Mouse (Mus musculus) gastrocnemius, postnatal 10 days (tissue): Measurements from ENCODE around the gene Cers2. TPM values are rescaled to one million over a fixed set of nuclear protein-coding genes. Genes with fewer than 3 reads are reported as not detected.
A peak's percentile ranks its signal among the peaks of the same experiment; 100 is the strongest.

ENCODE experiments used
- DNase-seq: peaks from one replicate; pipeline ENCODE4 v3.0.0; 2021; ENCODE audit warnings: mixed read lengths
- total RNA-seq, 2 experiments: library from RNA; stranded (reverse); gene quantifications; 2 replicates each; pipeline ENCODE4 v1.2.3; 2021

Cers2 gene
- total RNA-seq, 2 experiments from 2014 or later = 42.6 to 51.9 TPM

DNA sequence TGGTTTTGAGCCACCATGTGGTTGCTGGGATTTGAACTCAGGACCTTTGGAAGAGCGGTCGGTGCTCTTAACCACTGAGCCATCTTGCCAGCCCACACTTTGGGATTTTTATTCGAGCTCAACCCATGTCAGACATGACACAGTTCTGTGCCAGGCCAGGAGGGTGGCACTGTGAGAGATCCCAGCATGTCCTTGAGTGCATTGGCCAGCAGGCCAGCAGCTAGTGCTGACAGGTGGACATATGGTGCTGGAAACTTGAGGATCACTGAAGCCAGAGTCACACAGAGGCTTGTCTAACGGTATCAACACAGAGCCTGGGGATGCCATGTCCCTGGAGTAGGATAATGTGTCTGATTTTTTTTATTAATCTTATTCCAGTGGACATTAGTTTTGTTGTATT, 25.2 kb upstream of the Cers2 start:
- no peak for DNase-seq

DNA sequence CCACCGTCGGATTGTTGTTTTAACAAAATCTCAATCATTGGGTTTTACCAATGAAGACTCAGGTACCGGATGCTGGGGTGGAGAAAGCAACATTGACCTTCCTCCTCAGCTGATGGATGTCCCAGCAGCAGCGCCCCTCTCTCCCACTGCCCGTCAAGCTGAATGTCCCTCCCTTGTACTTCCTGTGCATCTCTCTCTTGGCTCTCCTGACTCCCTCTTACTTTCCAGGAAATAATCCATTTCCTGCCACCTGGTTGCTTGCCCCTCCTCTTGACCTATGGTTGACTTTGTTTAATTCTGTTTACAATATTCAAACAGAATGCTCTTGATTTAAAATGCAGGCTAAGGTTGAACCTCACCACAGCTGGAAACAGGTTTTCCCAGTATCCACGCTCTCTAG, 24.4 kb upstream of the Cers2 start:
- no peak for DNase-seq

DNA sequence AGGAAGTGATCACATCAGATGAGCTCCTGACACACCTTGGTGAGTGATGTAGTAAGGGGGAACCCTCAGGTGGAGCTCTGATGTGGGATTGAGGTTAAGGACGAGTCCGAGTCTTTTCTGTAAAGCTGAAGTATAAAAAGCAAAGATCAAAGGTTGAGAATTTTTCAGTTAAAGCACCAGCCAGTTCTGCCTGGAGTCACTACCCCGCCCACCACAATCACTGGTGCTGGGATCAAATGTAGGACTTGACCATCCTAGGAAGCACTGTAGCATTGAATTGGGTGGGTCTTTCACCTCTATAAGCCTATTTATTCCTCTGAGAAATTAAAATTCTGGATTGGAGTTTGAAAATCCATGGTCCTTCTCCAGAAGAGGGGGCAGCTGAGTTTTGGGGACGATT, 23.6 kb upstream of the Cers2 start:
- no peak for DNase-seq

DNA sequence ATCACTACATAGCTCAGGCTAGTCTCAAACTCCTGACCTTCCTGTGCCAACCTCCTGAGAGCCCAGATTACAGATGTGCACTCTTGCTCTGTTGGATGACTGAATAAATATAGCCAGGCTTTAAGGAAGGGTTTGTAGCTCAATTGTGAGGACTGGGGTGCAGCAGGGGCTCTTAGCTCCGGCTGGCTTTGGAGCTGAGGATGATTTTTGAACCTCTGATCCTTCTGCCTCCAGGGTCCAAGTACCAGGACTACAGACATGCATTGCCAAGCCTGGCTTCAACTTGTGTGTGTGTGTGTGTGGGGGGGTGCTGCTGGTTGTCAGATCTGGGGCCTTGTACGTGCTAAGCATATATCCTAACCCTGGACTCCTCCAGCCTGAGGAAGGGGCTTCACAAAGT, 21.7 kb upstream of the Cers2 start:
- no peak for DNase-seq

DNA sequence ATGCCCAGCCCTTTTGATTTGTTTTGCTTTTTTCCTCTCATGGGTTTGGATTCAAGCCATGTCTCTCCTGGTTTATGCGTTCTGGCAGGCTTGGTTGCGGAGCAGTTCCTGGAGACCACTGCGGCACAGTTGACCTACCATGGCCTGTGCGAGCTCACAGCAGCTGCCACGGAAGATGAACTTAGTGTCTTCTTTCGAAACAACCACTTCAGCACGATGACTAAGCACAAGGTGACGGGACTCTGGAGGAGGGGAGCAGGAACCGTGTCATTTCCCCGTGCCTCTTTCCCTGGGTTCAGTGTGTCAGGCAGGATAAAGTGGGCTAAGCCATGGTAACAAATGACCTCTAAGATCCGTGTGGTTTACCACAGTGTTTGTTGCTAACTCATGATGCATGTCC, 21.1 kb upstream of the Cers2 start:
- no peak for DNase-seq

DNA sequence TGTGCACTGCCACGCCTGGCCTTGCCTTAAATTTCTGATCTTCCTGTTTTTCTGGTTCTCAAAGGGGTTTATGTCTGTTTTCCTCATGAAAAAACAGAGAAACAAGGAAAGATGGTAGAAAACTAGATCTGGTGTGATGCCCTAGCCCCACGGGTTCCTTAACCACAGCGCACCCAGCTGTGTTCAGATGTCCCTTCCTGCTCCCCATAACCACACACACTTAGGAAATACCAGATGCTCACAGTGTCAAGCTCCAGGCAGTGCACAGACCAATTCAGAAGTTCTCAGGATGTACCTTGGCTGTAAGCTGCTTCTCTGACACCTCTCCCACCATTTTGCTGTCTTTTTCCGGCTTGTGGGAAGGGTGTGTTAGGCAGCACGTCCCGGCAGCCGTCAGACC, 20.3 kb upstream of the Cers2 start:
- no peak for DNase-seq

DNA sequence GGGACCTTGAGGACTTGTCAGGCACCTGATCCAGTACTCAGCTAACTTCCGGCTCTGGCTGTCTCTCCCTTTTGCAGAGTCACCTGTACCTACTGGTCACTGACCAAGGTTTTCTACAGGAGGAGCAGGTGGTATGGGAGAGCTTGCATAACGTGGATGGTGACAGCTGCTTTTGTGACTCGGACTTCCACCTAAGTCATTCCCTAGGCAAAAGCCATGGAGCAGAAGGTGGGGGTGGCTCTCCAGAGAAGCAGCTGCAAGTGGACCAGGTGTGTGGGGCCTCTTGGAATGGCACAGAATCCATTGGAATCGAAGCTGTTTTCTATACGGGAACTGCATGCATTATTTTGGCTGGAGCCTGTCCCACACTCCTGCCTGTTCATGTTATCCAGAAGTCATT, 19.9 kb upstream of the Cers2 start:
- DNase-seq = no peak

DNA sequence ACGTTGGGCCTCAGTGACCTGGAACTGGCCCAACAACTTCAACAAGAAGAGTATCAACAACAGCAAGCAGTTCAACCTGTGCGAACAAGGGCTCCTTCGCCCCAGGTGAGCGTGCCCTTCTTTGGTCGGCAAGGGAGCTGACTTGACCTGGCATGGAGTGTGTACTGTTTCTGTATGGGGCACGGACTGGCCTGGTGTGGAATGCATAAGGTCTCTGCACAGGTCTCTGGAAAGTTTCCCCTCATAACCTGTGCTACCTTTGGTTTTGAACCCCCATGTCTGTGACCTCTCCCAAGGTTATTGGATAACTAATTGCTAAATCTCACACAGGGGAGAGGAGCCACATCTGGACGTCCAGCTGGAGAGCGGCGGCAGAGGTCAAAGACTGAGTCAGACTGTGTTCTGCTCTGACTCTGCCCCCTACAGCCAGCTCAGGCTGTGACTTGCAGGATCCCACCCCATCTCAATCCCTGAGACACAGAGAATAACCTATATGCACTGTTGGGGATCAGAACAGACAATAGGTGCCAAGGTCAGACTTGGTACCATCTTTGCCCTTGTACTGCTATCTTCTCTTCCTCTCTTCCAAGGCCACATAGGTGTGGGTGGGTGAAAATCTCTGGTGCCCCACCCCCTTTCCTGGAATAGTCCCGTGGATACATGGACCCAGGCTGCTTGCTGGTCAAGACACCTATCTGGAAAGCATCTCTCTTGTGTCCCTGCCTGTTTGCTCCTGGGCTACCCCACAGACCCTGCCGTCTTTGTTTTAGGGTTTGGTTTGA, 19.1 kb upstream of the Cers2 start:
- DNase-seq = no peak

DNA sequence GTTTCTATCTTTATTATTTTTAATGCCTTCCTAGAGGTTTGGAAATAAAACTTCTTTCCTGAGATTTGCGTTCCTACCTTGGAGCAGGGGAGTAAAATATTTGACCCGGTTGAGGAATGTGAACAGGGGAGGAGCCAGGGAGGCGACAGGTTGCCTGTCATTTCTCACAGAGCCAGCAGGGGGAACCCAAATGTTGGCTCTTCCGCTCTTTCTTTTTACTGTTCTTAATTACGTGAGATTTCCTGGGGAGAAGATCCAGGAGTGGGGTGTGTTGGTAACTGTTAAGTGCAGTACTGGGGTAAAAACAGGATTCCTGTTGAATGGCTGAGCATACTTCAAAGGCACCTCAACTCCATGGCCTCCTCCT, 18.5 kb upstream of the Cers2 start:
- no peak for DNase-seq

DNA sequence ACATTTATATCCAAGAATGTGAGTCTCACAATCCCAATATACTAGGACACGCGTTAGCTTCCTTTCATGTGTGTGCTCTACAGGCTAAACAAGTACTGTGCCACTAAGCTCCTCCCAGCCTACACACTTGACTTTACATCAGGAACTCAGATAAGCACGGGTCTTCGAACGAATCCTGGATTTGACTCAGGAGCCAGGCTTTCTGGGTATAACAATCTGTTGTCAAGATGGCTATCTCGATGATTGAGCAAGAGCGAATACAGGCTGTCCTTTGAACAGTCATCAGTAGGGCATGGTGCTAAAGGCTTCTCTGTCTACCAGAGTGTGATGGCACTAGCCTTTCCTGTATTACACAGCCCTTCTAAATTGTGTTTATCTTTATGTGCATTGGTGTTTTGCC, 16.6 kb upstream of the Cers2 start:
- no peak for DNase-seq

DNA sequence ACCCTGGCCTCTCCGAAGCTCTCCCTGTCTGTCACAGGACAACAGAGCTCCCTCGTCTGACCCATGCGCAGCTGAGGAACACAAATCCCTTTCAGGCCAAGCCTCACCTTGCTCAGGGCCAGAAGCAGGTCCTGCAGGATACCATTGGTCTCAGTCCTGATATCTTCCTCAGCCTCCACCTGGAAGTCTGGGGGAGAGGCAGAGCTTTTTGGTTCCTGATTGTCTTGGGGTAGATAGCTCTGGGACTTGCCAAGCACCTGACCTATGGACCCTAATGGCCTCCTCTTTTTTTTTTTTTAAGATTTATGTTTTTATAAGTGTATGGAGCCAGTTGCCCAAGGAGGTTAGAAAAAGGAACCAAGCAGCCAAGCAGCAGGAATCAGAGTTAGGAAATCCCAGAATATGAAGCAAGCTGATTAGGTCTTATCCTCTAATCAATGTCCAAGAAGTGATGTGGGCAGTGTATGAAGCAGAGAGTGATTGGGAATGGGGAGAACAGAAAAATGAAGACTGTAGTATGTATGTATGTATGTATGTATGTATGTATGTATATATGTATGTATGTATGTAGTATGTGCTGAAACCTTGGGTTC, 13.3 kb upstream of the Cers2 start:
- no peak for DNase-seq

DNA sequence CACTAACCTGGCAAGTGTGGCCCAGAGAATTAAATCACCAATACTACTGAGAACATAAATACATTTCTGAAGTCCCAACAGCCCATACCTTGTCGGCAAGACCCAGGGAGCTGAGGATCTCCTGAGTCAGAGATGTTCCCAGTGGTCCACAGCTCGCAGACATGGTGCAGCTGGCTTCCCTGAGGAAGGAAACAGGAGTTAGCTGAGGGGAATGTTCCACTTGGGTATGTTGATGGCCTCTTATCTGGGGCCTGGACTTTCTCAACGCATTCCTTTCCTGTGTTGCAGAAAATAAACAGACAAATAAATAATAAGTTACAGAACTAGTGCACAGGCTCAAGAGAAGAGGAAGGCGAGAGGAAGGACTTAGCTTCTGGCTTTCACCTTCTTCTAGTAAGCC, 8.3 kb upstream of the Cers2 start:
- no peak for DNase-seq

DNA sequence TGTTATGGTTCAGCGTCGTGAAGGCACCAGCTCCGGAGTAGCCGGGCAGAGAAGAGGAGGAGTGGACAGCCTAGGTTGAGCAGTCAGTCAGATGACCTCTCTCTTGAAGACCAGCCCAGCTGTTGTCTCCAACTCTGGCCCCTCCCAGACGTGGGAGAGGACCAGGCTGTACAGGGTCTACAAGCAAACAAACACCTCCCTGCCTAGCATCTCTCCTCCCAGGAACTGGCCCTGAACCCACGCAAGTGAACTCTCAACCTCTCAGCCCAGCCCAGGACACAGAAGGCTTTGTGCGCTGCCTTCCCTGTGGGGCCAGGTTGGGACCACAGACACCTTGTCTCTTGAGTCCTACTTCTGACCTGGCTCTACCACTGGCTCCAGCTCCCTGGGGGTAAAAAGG, 7.5 kb upstream of the Cers2 start, which contains the start of gene Anxa9:
Anxa9 (minus strand) TSS at position 77 of the 400 bp plus-strand sequence.
- DNase-seq = no peak

DNA sequence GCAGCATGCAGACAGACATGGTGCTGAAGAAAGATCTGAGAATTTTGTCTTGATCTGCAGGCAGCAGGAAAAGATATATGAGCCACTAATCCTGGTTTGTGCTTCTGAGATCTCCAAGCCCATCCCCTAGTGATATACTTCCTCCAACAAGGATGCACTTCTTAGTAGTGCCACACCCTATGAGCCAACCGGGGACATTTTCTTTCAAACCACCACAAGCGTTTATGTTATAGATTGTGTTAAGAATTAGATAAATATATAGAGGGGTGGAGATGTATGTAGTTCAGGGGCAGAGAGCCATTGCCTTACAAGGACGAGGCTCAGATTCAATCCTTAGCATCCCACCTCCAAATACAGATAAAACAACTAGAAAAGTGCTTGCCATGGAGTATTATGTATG, 4.1 kb upstream of the Cers2 start:
- DNase-seq = no peak

DNA sequence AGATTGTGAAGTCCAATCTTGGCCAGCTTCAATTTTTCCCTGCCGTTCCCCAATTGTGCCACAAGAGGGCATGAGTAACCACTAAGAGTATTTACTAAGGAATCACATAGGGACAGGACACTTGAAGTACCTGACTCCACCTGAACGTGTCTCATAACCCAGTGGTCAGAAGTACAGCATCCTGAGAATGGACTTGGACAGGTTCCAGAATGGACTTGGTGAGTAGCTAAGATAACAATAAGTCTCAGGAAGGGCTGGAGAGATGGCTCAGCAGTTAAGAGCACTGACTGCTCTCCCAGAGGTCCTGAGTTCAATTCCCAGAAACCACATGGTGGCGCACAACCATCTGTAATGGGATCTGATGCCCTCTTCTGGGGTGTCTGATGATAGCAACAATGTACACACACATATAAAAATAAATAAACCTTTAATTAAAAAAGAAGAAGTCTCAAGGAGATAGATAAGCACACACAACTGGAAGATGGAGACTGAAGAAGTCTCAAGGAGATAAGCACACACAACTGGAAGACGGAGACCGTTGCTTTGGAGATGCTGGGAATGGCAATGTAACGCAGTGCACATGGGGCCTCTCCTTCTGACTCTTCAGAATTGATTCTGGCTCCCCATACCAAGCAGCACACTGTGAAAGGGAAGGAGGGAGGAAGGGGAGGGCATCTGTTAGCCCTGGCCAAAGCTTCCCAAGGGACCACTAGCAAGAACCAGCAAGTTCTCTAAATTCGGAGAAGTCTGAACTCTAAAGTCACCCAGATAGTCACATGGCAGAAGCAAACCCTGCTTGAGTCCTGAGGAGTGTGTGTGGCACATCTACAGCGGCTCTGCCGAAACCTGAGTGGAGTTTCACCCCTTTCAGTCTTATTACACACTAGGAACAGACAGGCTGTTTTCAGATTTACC, 3.4 kb upstream of the Cers2 start:
- peak; percentile 53 for DNase-seq

DNA sequence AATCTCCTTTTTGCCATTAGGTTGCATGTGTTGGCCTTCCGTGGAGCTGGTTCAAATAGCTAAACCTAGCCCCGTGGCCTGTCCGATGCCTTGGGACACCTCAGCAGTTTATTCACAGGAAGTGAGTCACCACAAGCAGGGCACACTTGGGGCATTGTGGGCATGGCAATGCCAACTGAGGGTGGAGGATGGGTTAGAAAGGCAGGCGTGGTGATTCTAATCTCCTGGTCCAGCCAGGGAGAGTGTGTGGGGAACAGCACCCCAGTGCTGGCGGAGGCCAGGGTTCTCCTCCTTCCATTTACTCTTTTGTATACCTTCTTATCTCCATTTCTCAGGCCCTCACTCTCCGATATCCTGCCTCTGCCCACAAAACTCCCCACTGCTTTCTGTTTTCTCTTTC, 2.0 kb upstream of the Cers2 start:
- DNase-seq = no peak

DNA sequence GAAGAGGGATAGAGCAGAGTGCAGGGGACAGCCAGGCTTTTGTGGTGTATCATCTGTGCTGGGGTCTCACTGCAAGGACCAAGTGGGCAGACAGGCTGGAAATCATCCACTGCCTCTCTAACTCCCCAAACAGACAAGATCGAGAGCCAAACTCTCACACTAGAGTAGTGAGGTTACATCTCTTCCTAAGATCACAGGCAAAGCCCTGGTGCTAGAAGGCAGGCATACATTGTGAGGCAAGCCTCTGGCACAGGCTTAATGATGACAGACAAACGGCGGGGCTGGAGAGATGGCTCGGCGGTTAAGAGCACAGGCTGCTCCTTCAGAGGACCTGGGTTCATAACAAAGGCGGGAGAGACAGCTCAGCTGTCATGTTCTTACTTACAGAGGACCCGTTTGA, 1.1 kb upstream of the Cers2 start:
- DNase-seq = no peak

DNA sequence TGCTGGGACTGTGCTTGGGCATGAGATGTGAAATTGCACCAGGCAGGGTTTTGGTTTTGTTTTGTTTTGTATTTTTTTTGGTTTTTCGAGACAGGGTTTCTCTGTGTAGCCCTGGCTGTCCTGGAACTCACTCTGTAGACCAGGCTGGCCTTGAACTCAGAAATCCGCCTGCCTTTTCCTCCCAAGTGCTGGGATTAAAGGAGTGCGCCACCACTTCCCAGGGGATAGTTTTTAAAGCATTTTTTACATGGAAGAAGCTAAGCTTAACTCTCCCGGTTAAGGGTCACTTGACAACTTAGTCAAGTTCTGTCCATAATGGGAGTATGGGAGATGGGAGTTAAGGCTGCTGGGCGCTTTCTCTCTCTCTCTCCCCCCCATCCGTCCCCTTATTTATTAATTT, 516 bp upstream of the Cers2 start:
- no peak for DNase-seq

DNA sequence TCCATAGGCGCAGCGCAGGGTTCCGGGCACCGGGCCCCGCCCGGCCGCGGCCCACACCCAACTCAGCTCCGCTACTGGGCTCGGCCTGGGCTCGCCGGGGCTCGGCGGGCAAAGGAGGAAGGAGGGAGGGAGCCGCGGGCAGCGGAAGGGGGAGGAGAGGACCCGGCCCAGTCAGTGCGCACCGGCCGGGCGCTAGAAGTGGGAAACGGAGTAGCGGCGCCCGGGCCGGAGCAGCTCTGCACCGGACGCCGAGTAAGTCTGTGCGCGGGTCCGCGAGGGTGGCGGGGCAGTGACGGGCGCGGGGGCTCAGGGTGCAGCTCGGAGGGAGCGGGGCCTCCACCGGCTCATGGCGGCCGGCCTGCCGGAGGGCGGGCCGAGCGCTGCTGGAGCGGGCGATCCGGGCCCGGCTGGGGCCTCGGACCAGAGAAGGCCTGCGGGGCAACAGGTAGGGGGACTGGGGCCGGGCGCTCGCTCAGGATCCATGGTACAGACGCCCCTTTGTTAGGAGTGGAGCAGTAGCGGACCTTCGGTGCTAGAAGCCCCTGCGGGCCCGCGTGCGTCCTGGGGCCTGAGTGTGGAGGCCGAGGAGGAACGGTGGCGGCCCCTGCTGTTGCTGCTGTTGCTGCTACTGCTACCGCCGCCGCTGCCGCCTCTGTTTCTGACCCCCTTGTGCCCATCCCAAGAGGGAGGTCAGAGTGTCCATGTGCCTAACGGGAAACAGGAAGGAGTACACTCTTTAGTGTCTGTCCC, 678 bp downstream of the Cers2 start:
- DNase-seq = peak; percentile 92

DNA sequence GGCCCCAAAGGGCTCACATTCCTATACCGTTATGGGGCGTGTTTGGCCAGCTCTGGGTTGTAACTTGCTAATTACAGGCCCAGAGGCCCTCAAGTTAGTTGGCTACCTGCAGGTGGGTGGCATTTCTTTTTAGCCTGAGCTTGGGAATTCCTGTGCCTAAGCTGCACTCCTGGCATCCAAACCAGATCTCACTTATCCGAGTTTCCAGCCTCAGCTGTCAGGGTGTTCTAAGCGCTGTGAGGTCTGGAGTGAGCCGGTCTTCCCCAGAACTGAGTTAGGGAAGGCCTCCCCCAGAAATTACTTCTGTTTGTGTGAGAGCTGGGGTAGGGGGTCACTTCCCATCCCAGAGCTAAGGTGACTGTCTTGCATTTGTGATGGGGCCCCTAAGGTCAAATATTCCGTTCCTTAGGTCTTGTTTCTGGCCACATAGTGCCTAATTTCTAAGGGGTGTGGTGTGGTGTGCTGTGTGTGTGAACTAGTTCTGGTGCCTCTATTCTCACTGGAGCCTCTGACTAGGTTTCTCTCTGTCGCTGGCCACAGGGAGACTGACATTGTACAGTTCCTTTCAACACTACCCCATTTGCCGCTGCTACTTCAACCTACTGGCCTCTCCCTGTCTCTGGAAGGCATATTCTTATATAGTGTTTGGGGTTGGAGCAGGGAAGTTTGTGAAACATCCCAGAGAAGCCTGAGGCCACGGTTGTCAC, 1.4 kb downstream of the Cers2 start:
- DNase-seq = no peak

DNA sequence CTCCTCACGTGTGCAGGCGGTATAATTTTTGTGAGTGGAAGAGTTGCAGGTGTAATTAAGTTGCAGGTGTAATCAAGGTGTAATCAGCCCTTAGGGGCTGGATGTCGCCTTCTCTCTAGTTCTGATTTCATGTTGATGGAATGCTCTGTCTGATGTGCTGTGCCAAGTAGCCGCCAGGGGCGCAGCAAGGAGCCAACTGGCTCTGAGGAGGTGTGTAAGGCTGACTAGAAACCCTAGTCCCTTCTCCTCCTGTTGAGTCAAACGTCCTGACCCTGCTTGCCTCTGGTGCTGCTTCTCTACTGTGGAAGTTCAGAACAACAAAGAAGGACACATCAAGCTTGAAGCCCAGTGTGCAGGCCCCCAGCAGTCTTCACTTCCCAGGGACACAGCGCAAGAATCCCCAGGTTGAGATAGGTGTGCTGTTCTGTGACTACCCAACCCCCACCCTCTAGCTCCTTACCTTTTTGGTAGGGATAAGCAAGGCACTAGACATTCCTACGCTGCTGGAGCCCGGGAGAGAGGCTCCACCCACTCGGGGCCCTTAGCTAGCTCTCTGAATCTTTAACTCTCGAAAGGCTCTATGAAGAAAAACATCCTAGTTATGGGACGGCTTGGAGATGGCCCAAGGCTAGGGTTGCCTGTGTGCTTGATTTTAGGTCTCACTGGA, 3.0 kb downstream of the Cers2 start:
- peak; percentile 50 for DNase-seq
